Mouse (Mus musculus) kidney, embryonic 15.5 days (tissue): ENCODE measurements around the gene Qrfpr. TPM values are rescaled to one million over a fixed set of nuclear protein-coding genes. Genes with fewer than 3 reads are reported as not detected.

Source experiments
- ATAC-seq: fragments of 200-750 bp; cut with Nextera tagmentation; replicated peaks from 2 replicates; pipeline ENCODE4 v1.8.0; 2017; ENCODE audit warnings: moderate TSS enrichment; ENCODE audit not compliant: low FRiP score
- H3K27ac ChIP-seq: fragments of 300-500 bp; sonication (generic); 2 replicates; pipeline ENCODE4 v1.5.1; 2015; ENCODE audit warnings: mild to moderate bottlenecking, inconsistent platforms
- H3K27me3 ChIP-seq: fragments of 300-500 bp; sonication (generic); 2 replicates; pipeline ENCODE4 v1.6.1; 2015; ENCODE audit warnings: inconsistent platforms
- H3K36me3 ChIP-seq: fragments of 300-500 bp; sonication (generic); 2 replicates; pipeline ENCODE4 v1.6.1; 2015; ENCODE audit warnings: inconsistent platforms
- H3K4me1 ChIP-seq: fragments of 300-500 bp; sonication (generic); 2 replicates; pipeline ENCODE4 v1.6.1; 2015; ENCODE audit warnings: inconsistent platforms
- H3K4me2 ChIP-seq: fragments of 300-500 bp; sonication (generic); 2 replicates; pipeline ENCODE4 v1.6.1; 2015; ENCODE audit warnings: moderate library complexity, mild to moderate bottlenecking, inconsistent platforms
- H3K4me3 ChIP-seq: fragments of 300-500 bp; sonication (generic); replicated peaks from 2 replicates; pipeline ENCODE4 v1.5.1; 2015; ENCODE audit warnings: mild to moderate bottlenecking, inconsistent platforms
- H3K9ac ChIP-seq: fragments of 300-500 bp; sonication (generic); 2 replicates; pipeline ENCODE4 v1.6.1; 2015; ENCODE audit warnings: mild to moderate bottlenecking, inconsistent platforms
- H3K9me3 ChIP-seq: fragments of 300-500 bp; sonication (generic); replicated peaks from 2 replicates; pipeline ENCODE4 v1.6.1; 2016; ENCODE audit warnings: inconsistent platforms
- WGBS: fragments of 180-500 bp; shearing (Covaris S2); methylation state at CpG from one replicate; pipeline ENCODE4 v1.1.7; 2015; ENCODE audit warnings: mixed read lengths; 5-methylcytosine and 5-hydroxymethylcytosine counted together
- polyA plus RNA-seq: library from polyadenylated mRNA; unstranded; fragments of >200 nt; fragmentation: Nextera tagmentation; extraction: Ambion mirVana; gene quantifications from 2 replicates; pipeline ENCODE4 v1.2.1, GENCODE M21; 2015

The Qrfpr gene
- polyA plus RNA-seq, 1 experiment from 2014 or later = not detected

- no peaks in the 10 kb centered on the region for H3K9me3 ChIP-seq
- no peak overlapping the region for H3K4me3 ChIP-seq
- no peaks in the 10 kb centered on the region for H3K27me3 ChIP-seq
- no peaks in the 10 kb centered on the region for H3K36me3 ChIP-seq
- no peak overlapping the region for H3K9ac ChIP-seq
- H3K4me1 ChIP-seq = no peaks in the 10 kb centered on the region
- H3K27ac ChIP-seq = no peak overlapping the region
- no peak overlapping the region for H3K4me2 ChIP-seq
- no peak for ATAC-seq
Measured at GRCm38 (mm10) chr3:36138996-36139395, 83.1 kb downstream of the Qrfpr start.

- 81% methylated on average over 1 of the region's 1 CpGs for WGBS
- Histone ChIP-seq H3K27me3 (no peaks in the 10 kb centered on the region), H3K27ac (no peak overlapping the region), H3K4me3 (no peak overlapping the region), H3K9me3 (no peaks in the 10 kb centered on the region), H3K4me1 (no peaks in the 10 kb centered on the region), H3K9ac (no peak overlapping the region), H3K4me2 (no peak overlapping the region), H3K36me3 (no peaks in the 10 kb centered on the region)
- ATAC-seq = no peak
Measured at GRCm38 (mm10) chr3:36138171-36138660, 83.9 kb downstream of the Qrfpr start.

- Histone ChIP-seq H3K4me3 (no peak overlapping the region), H3K9ac (no peak overlapping the region), H3K4me1 (no peaks in the 10 kb centered on the region), H3K27me3 (no peaks in the 10 kb centered on the region), H3K36me3 (no peaks in the 10 kb centered on the region), H3K27ac (no peak overlapping the region), H3K9me3 (no peaks in the 10 kb centered on the region), H3K4me2 (no peak overlapping the region)
- ATAC-seq = no peak
- 45% methylated on average over 2 of the region's 2 CpGs for WGBS
Measured at GRCm38 (mm10) chr3:36137560-36137959, 84.6 kb downstream of the Qrfpr start.

GRCm38 (mm10) chr3:36136152-36136551 is 86.0 kb downstream of the Qrfpr start:
- no peak for ATAC-seq

More at GRCm38 (mm10) chr3:36136152-36136551, 86.0 kb downstream of the Qrfpr start:
- H3K4me1 ChIP-seq = no peaks in the 10 kb centered on the region
- no peaks in the 10 kb centered on the region for H3K36me3 ChIP-seq
- no peak overlapping the region for H3K4me2 ChIP-seq
- H3K9me3 ChIP-seq = no peaks in the 10 kb centered on the region
- H3K4me3 ChIP-seq = no peak overlapping the region
- H3K27me3 ChIP-seq = no peaks in the 10 kb centered on the region
- no peak overlapping the region for H3K9ac ChIP-seq
- no peak overlapping the region for H3K27ac ChIP-seq

Other genes with a start within 250 kb of the Qrfpr start
- gene Mccc1, start 221.6 kb downstream of the Qrfpr start, polyA plus RNA-seq = 50.4 and 56.8 TPM in 2 replicates
- not detected in 2 replicates for gene Ccdc144b, start 168.8 kb downstream of the Qrfpr start, polyA plus RNA-seq
- gene Acad9, start 156.3 kb downstream of the Qrfpr start, polyA plus RNA-seq = 84.8 and 88.1 TPM in 2 replicates
- gene D3Ertd254e, start 71.3 kb downstream of the Qrfpr start, polyA plus RNA-seq = 7.6 and 9.0 TPM in 2 replicates